Mouse (Mus musculus) heart, adult 2 months (tissue): ENCODE measurements at regions not wholly inside any gene's neighbourhood (a gene's known extent, or its start where the extent isn't known, plus 50 kb on each side); places are given as distances from the start of the nearest gene placed in this dataset.

Experiments used
- CTCF ChIP-seq: fragments of 200-600 bp; IDR thresholded peaks from 2 replicates; pipeline ENCODE4 v1.8.1; 2022; ENCODE audit warnings: antibody characterized with exemption, mild to moderate bottlenecking, moderate library complexity
- EP300 ChIP-seq: fragments of 200-500 bp; IDR thresholded peaks from 2 replicates; pipeline ENCODE4 v1.6.1; 2011; ENCODE audit warnings: low read depth, low read length, control low read depth; ENCODE audit not compliant: insufficient read depth
- POLR2A ChIP-seq: fragments of 200-500 bp; IDR thresholded peaks from 2 replicates; pipeline ENCODE4 v1.6.1; 2011; ENCODE audit warnings: mild to moderate bottlenecking, low read depth, low read length, control low read depth; ENCODE audit not compliant: insufficient read depth

DNA sequence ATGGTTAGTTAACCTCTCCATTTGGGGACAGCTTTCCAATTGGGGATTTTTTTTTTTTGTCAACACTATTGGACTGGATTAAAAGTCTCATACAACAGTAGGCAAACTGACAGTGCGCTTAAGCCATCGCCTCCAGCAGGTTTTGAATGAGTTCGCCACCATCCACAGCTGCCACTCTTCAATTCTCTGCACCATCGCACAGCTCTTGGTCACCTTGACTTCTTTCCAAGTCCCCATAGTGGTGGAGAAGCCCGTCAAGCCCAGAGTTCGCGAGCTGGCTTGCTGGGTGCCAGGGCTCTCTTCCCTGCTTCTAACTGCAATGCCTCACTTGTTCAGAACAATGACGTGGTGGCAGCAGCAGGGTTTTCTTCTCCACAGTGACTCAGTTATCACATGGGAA, 151.9 kb upstream of the Atp6ap2 start:
- TF ChIP-seq POLR2A (no peak), CTCF (no peak), EP300 (no peak)
